Mouse (Mus musculus): ENCODE measurements around the gene Rrm1.

DNA sequence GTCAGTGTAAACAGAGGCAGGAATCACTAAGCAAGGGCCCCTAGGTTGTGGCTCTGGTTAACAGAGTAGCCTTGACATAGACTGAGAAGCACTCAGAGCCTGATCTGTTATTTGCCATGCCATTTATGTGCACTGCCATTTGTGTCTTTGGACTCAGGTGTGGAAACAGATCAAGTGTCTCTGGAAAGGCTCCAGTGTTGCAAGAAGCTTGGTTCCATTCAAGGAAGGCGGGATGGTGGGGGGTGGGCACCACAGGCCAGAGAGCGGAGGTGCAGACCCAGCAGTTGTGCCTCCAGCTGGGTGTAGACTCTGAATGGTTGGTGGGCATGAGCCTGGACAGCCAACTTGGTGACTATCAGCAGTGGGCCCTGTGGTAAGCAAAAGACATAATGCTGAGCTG, 19.5 kb upstream of the Rrm1 start:
- TF ChIP-seq CTCF (IDR thresholded peaks at IDR 0.05; ENCODE audit: low read depth) (no peak), EP300 (IDR thresholded peaks at IDR 0.05; ENCODE audit: low read depth) (no peak)
